Comparison of ENCODE assay signal across 8 mouse cellular contexts in the genomic region with DNA sequence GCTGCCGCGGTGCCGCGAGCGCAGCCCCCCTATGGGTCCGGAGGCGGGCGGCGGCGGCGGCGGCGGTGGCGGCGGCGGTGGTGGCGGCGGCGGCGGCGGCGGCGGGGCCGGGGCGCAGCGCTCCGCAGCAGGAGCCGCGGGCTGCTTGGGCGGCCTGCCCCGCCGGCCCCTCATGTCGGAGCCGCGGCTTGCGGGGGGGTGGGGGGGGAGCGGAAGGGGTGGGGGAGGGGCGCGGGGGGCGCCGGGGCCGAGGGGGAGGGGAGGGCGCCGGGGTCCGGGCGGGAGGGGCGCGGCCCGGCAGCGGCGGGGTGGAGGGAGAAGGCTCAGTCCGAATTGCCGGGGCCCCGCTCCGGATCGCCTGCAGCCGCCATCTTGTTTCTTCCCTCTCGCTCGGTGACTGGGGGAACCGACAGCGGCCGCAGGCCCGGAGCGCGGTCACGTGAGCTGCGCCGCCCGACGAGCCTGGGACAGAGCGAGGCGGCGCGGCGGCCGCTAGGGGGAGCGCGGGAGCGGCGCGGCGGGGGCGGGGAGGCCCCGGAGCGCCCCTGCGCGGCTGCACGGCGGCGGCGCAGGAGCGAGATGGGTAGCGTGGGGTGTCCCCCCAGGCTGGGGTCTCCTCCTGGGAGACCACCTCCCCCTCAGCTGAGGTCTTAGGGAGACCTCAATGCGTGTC. TPM values are rescaled to one million over a fixed set of nuclear protein-coding genes. Genes with fewer than 3 reads are reported as not detected.
DNase-seq lines count a peak whose midpoint lies in the region; ATAC-seq and TF ChIP-seq lines count a peak whose summit lies in the region.

A gene (minus strand): TSS at position 379 of the 673 bp plus-strand sequence.

- peaks cover 16% of the 10 kb centered on the region for H3K4me1 ChIP-seq in embryonic facial prominence, embryonic 13.5 days
- H3K4me1 ChIP-seq in kidney, adult 2 months (ENCODE audit: control insufficient read depth, insufficient read depth, low read length), result peaks cover 4% of the 10 kb centered on the region; the same call in 1 of the 2 replicates
- H3K4me1 ChIP-seq in limb, embryonic 13.5 days, result peaks cover 19% of the 10 kb centered on the region
- peaks cover 37% of the 10 kb centered on the region for H3K4me1 ChIP-seq in midbrain, embryonic 15.5 days

- peak within 1 kb of the TSS; percentile 96 for H3K9ac ChIP-seq in embryonic facial prominence, embryonic 13.5 days
- peak within 1 kb of the TSS; percentile 93 for H3K9ac ChIP-seq in limb, embryonic 13.5 days
- H3K9ac ChIP-seq in midbrain, embryonic 15.5 days, result peak within 1 kb of the TSS; percentile 94

- ATAC-seq in embryonic facial prominence, embryonic 13.5 days (ENCODE audit: insufficient number of reproducible peaks, insufficient read depth, low FRiP score, low TSS enrichment, low read depth), result peak; percentile 95
- peak; percentile 95 for ATAC-seq in limb, embryonic 13.5 days (ENCODE audit: low FRiP score, low read depth)
- ATAC-seq in midbrain, embryonic 15.5 days (replicated peaks), result peak; percentile 98

- H3K27me3 ChIP-seq in embryonic facial prominence, embryonic 13.5 days, result no peaks in the 10 kb centered on the region
- no peaks in the 10 kb centered on the region for H3K27me3 ChIP-seq in kidney, adult 2 months (replicated peaks; ENCODE audit: control insufficient read depth, insufficient read depth, low read length)
- no peaks in the 10 kb centered on the region for H3K27me3 ChIP-seq in limb, embryonic 13.5 days
- H3K27me3 ChIP-seq in midbrain, embryonic 15.5 days (replicated peaks), result no peaks in the 10 kb centered on the region

- TF ChIP-seq CTCF in kidney, adult 2 months (conservative IDR thresholded peaks at IDR 0.05; ENCODE audit: insufficient read depth, insufficient read length, low read depth, low read length), result peak; percentile 55

- peak; percentile 28 for TF ChIP-seq POLR2A in kidney, adult 2 months (IDR thresholded peaks at IDR 0.05; ENCODE audit: low read depth, low read length)

- peak within 1 kb of the TSS; percentile 87 for H3K4me3 ChIP-seq in embryonic facial prominence, embryonic 13.5 days
- H3K4me3 ChIP-seq in kidney, adult 2 months (ENCODE audit: insufficient read depth, low read depth, low read length), result peak within 1 kb of the TSS; percentile 93
- H3K4me3 ChIP-seq in limb, embryonic 13.5 days, result peak within 1 kb of the TSS; percentile 76
- H3K4me3 ChIP-seq in midbrain, embryonic 15.5 days, result peak within 1 kb of the TSS; percentile 95

- peak within 1 kb of the TSS; percentile 95 for H3K27ac ChIP-seq in embryonic facial prominence, embryonic 13.5 days
- peak within 1 kb of the TSS; percentile 84 for H3K27ac ChIP-seq in kidney, adult 2 months (ENCODE audit: insufficient read depth, low read depth, low read length)
- H3K27ac ChIP-seq in limb, embryonic 13.5 days, result peak within 1 kb of the TSS; percentile 97
- peak within 1 kb of the TSS; percentile 97 for H3K27ac ChIP-seq in midbrain, embryonic 15.5 days

- peak within 1 kb of the TSS; percentile 85 for H3K4me2 ChIP-seq in embryonic facial prominence, embryonic 13.5 days
- peak within 1 kb of the TSS; percentile 83 for H3K4me2 ChIP-seq in limb, embryonic 13.5 days (replicated peaks)
- H3K4me2 ChIP-seq in midbrain, embryonic 15.5 days, result peak within 1 kb of the TSS; percentile 92

- H3K36me3 ChIP-seq in embryonic facial prominence, embryonic 13.5 days, result no peaks in the 10 kb centered on the region
- no peaks in the 10 kb centered on the region for H3K36me3 ChIP-seq in kidney, adult 2 months (ENCODE audit: control insufficient read depth, insufficient read depth, low read length)
- H3K36me3 ChIP-seq in limb, embryonic 13.5 days, result no peaks in the 10 kb centered on the region
- no peaks in the 10 kb centered on the region for H3K36me3 ChIP-seq in midbrain, embryonic 15.5 days (replicated peaks)

- DNase-seq in 3T3-L1 (ENCODE audit: low read depth, low spot score), result peak; percentile 83
- peak; percentile 76 to 77 for DNase-seq in adrenal gland, postnatal 4 days (ENCODE audit: low spot score in 2 of 2)
- peak; percentile 87 to 93 for DNase-seq in heart, adult 18-20 months
- DNase-seq in kidney, adult 2 months, result peak; percentile 93
- peak; percentile 86 to 88 for DNase-seq in spleen, adult 18-20 months

- no peaks in the 10 kb centered on the region for H3K9me3 ChIP-seq in embryonic facial prominence, embryonic 13.5 days
- no peaks in the 10 kb centered on the region for H3K9me3 ChIP-seq in limb, embryonic 13.5 days
- no peaks in the 10 kb centered on the region for H3K9me3 ChIP-seq in midbrain, embryonic 15.5 days

- 1% methylated on average over 43 of the region's 94 CpGs for WGBS in embryonic facial prominence, embryonic 13.5 days
- WGBS in kidney, adult 2 months, result 1% methylated on average over 47 of the region's 94 CpGs
- under 1% methylated on average over 46 of the region's 94 CpGs for WGBS in limb, embryonic 13.5 days
- WGBS in midbrain, embryonic 15.5 days, result under 1% methylated on average over 40 of the region's 94 CpGs

RNA-seq across cellular contexts. Expression of the gene that starts here (rescaled TPM):
- 10 to 100 TPM; 51.6 to 55.4 TPM for total RNA-seq in adrenal gland, postnatal 4 days (2021)
- polyA plus RNA-seq in embryonic facial prominence, embryonic 13.5 days (2015; fragmentation: Nextera tagmentation; extraction: Ambion mirVana), result 43.8 and 47.7 TPM in 2 replicates
- 10 to 100 TPM; 27.9 to 31.3 TPM for total RNA-seq in heart, adult 18-20 months (2021)
- polyA plus RNA-seq in kidney, adult 2 months (2012; rRNA removed), result 15.9 and 16.7 TPM in 2 replicates
- polyA plus RNA-seq in limb, embryonic 13.5 days (2015; fragmentation: Nextera tagmentation; extraction: Ambion mirVana), result 41.4 and 42.3 TPM in 2 replicates
- polyA plus RNA-seq in midbrain, embryonic 15.5 days (2015; fragmentation: Nextera tagmentation; extraction: Ambion mirVana), result 34.8 and 36.0 TPM in 2 replicates

Comparison
In these comparisons a context has a peak if more than half of its experiments do, and no peak if none do; other contexts are left out.
1. Peak in every context shown above with its lines: DNase-seq, ATAC-seq, H3K4me3 ChIP-seq and H3K27ac ChIP-seq.